Mouse (Mus musculus): ENCODE results near the gene Retreg3. TPM values are rescaled to one million over a fixed set of nuclear protein-coding genes. Genes with fewer than 3 reads are reported as not detected.
A peak's percentile ranks its signal among the peaks of the same experiment; 100 is the strongest.

The Retreg3 gene
- polyA plus RNA-seq, 1 experiment = 130 TPM

DNA sequence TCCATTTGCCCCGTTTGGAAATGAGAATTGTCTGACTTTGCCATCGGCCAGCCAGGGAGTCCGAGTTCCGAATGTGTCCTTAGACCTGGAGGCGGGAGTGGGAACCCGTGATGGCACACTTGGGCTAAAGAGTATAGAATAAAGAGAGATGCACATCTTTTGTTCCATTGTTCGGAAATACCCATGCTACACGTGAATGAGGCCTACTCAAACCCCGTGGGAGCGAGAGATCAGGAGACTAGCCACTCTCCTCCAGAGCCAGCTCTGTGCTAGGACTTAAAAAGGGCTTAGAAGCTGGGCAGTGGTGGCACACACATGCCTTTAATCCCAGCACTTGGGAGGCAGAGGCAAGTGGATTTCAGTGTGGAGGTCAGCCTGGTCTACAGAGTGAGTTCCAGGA, 60.2 kb downstream of the Retreg3 start:
- H3K27ac ChIP-seq (ENCODE audit: control insufficient read depth, insufficient read depth, low read length) = no peak overlapping the region
- no peak overlapping the region for H3K4me3 ChIP-seq (ENCODE audit: control insufficient read depth, insufficient read depth, low read length)
- no peaks in the 10 kb centered on the region for H3K27me3 ChIP-seq (ENCODE audit: control insufficient read depth, insufficient read depth, low read length)
- H3K4me1 ChIP-seq (replicated peaks; ENCODE audit: control insufficient read depth, insufficient read depth, low read length) = peaks cover 42% of the 10 kb centered on the region
- no peaks in the 10 kb centered on the region for H3K36me3 ChIP-seq (ENCODE audit: control insufficient read depth, insufficient read depth, low read length)
- no peak for DNase-seq
- 94% methylated on average over 10 of the region's 10 CpGs for WGBS
- TF ChIP-seq CTCF (IDR thresholded peaks at IDR 0.05; ENCODE audit: borderline replicate concordance, control insufficient read depth, extremely low read depth, insufficient read depth, low read length, poor library complexity) (no peak), POLR2A (IDR thresholded peaks at IDR 0.05; ENCODE audit: control insufficient read depth, extremely low read depth, insufficient read depth, low read length, poor library complexity) (no peak)

- H3K36me3 ChIP-seq (ENCODE audit: control insufficient read depth, insufficient read depth, low read length) = no peaks in the 10 kb centered on the region
- TF ChIP-seq POLR2A (IDR thresholded peaks at IDR 0.05; ENCODE audit: control insufficient read depth, extremely low read depth, insufficient read depth, low read length, poor library complexity) = no peak
- no peak for TF ChIP-seq CTCF (IDR thresholded peaks at IDR 0.05; ENCODE audit: borderline replicate concordance, control insufficient read depth, extremely low read depth, insufficient read depth, low read length, poor library complexity)
- no peak overlapping the region for H3K4me3 ChIP-seq (ENCODE audit: control insufficient read depth, insufficient read depth, low read length)
- H3K27me3 ChIP-seq (ENCODE audit: control insufficient read depth, insufficient read depth, low read length) = no peaks in the 10 kb centered on the region
- peaks cover 34% of the 10 kb centered on the region for H3K4me1 ChIP-seq (replicated peaks; ENCODE audit: control insufficient read depth, insufficient read depth, low read length)
- WGBS = 89% methylated on average over 5 of the region's 5 CpGs
- no peak for DNase-seq
- no peak overlapping the region for H3K27ac ChIP-seq (ENCODE audit: control insufficient read depth, insufficient read depth, low read length)
These were observed 61.0 kb downstream of the Retreg3 start for GRCm38 (mm10) chr11:101058726-101059125.

DNA sequence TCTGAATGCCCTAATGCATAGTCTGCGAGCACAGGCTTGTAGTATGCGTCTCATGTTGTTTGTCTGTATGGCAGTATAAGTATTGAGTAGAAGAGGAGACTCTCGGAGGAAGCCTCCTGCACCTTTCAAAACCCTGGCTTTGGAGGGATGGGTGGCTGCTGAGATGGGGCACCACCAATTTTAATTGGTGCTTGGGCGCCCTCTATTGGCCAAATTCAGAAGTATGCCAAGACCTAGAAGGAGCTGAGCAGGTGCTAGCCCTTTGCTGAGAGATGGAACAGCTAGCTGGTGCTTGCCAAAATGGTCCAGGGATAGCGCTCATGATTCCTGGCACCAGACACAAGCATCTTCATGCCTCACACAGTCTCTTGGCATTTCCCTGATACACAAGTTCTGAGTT, 61.8 kb downstream of the Retreg3 start:
- peak; percentile 72; the same call in 1 of the 2 replicates for TF ChIP-seq CTCF (IDR thresholded peaks at IDR 0.05; ENCODE audit: borderline replicate concordance, control insufficient read depth, extremely low read depth, insufficient read depth, low read length, poor library complexity)
- TF ChIP-seq POLR2A (IDR thresholded peaks at IDR 0.05; ENCODE audit: control insufficient read depth, extremely low read depth, insufficient read depth, low read length, poor library complexity) = no peak
- H3K36me3 ChIP-seq (ENCODE audit: control insufficient read depth, insufficient read depth, low read length) = no peaks in the 10 kb centered on the region
- no peak overlapping the region for H3K27ac ChIP-seq (ENCODE audit: control insufficient read depth, insufficient read depth, low read length)
- no peaks in the 10 kb centered on the region for H3K27me3 ChIP-seq (ENCODE audit: control insufficient read depth, insufficient read depth, low read length)
- no peak overlapping the region for H3K4me3 ChIP-seq (ENCODE audit: control insufficient read depth, insufficient read depth, low read length)
- peak; percentile 91 for DNase-seq
- 30% methylated on average over 5 of the region's 5 CpGs for WGBS
- peaks cover 27% of the 10 kb centered on the region for H3K4me1 ChIP-seq (replicated peaks; ENCODE audit: control insufficient read depth, insufficient read depth, low read length)

DNA sequence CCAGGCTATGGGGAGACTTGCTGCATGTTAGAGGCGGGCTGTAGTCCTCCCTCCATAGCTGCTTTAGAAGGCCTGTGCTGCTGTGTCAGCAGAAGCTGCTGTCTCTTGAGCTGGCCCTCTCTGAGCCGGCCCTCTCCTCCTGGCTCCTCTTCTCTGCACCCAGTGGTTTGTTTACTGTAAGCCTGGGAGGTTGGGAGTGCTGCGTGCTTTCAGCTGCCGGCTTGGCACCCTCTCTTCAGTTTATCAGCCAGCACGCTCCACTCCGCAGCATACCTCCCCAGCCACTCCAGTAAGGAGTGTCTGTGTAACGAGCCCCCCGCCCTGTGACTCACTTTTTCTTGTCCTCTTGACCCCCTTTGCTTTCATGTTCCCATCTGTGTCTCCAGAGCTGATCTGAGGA, 62.8 kb downstream of the Retreg3 start:
- WGBS = 89% methylated on average over 8 of the region's 8 CpGs
- no peak for DNase-seq
- Histone ChIP-seq H3K27me3 (ENCODE audit: control insufficient read depth, insufficient read depth, low read length) (no peaks in the 10 kb centered on the region), H3K4me3 (ENCODE audit: control insufficient read depth, insufficient read depth, low read length) (no peak overlapping the region), H3K36me3 (ENCODE audit: control insufficient read depth, insufficient read depth, low read length) (no peaks in the 10 kb centered on the region), H3K27ac (ENCODE audit: control insufficient read depth, insufficient read depth, low read length) (no peak overlapping the region), H3K4me1 (replicated peaks; ENCODE audit: control insufficient read depth, insufficient read depth, low read length) (peaks cover 17% of the 10 kb centered on the region)
- TF ChIP-seq CTCF (IDR thresholded peaks at IDR 0.05; ENCODE audit: borderline replicate concordance, control insufficient read depth, extremely low read depth, insufficient read depth, low read length, poor library complexity) (no peak), POLR2A (IDR thresholded peaks at IDR 0.05; ENCODE audit: control insufficient read depth, extremely low read depth, insufficient read depth, low read length, poor library complexity) (no peak)

GRCm38 (mm10) chr11:101055418-101055817, 64.3 kb downstream of the Retreg3 start:
- H3K27me3 ChIP-seq (ENCODE audit: control insufficient read depth, insufficient read depth, low read length) = no peaks in the 10 kb centered on the region
- no peak overlapping the region for H3K27ac ChIP-seq (ENCODE audit: control insufficient read depth, insufficient read depth, low read length)
- H3K4me1 ChIP-seq (replicated peaks; ENCODE audit: control insufficient read depth, insufficient read depth, low read length) = peaks cover 10% of the 10 kb centered on the region
- no peak overlapping the region for H3K4me3 ChIP-seq (ENCODE audit: control insufficient read depth, insufficient read depth, low read length)
- TF ChIP-seq POLR2A (IDR thresholded peaks at IDR 0.05; ENCODE audit: control insufficient read depth, extremely low read depth, insufficient read depth, low read length, poor library complexity) (no peak), CTCF (IDR thresholded peaks at IDR 0.05; ENCODE audit: borderline replicate concordance, control insufficient read depth, extremely low read depth, insufficient read depth, low read length, poor library complexity) (no peak)
- WGBS = 94% methylated on average over 14 of the region's 14 CpGs
- DNase-seq = no peak
- no peaks in the 10 kb centered on the region for H3K36me3 ChIP-seq (ENCODE audit: control insufficient read depth, insufficient read depth, low read length)

DNA sequence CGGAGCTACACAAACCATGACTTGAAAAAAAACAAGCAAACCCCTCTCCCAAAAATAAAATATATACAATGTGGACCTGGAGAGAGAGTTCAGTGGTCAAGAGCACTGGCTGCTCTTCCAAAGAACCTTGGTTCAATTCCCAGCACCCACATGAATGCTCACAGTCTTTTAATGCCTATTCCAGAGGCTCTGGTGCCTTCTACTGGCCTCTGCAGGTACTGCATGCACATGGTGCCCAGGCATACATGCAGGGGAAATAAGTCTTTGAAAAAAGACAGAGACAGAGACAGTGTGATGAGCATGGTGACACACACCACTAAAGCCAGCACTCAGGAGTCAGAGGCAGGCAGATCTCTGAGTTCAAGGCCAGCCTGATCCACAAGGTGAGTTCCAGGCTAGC, 65.7 kb downstream of the Retreg3 start:
- Histone ChIP-seq H3K27ac (ENCODE audit: control insufficient read depth, insufficient read depth, low read length) (no peak overlapping the region), H3K4me3 (ENCODE audit: control insufficient read depth, insufficient read depth, low read length) (no peak overlapping the region), H3K4me1 (replicated peaks; ENCODE audit: control insufficient read depth, insufficient read depth, low read length) (no peaks in the 10 kb centered on the region; the same call in 1 of the 2 replicates), H3K27me3 (ENCODE audit: control insufficient read depth, insufficient read depth, low read length) (no peaks in the 10 kb centered on the region), H3K36me3 (ENCODE audit: control insufficient read depth, insufficient read depth, low read length) (no peaks in the 10 kb centered on the region)
- TF ChIP-seq POLR2A (IDR thresholded peaks at IDR 0.05; ENCODE audit: control insufficient read depth, extremely low read depth, insufficient read depth, low read length, poor library complexity) (no peak), CTCF (IDR thresholded peaks at IDR 0.05; ENCODE audit: borderline replicate concordance, control insufficient read depth, extremely low read depth, insufficient read depth, low read length, poor library complexity) (no peak)
- WGBS = 97% methylated on average over 1 of the region's 1 CpGs
- DNase-seq = no peak
